Mouse (Mus musculus): ENCODE measurements around the gene E130308A19Rik.

E130308A19Rik gene

DNA sequence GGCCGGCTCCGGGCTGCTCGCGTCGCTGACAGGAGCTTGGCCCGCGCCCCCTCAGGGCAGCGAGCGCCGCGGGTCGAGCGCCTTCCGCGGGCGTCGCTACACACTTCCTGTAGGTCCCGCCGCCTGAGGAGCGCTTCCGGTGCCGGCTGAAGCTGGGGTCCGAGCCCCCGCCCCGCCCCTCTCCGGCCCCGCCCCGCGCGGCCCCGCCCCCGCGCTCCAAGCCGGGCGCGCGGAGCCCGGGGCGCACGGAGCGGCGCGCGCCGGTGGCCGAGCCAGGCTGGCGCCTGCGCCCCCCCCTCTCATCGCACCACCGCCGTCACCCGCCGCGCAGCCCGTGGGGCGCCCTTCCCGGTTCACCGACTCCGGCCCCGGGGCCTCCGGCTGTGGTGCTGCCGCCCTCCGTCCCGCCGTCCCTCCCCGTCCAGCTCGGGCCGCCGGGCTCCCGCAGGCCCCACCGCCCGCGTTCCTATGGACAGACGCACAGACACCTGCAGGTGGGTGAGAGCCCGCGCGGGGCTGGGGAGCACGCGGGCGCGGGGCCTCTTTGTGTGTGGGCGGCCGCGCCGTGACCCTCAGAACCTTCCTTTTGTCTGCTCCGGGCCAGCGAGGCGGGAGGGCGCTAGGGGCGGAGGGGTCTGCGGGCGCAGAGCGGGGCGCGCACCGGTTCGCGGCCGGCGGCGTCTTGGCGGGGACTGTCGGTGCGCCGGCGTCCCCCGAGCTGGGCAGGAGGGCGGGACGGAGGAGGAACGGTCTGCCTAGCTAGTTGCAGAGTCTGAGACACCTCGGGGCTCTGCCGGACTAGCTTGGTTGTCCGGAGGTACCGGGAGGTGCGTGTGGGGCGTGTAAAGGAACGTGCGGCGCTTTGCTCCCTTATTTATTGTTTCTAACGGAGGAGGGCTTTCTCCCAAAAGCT is at the start of gene E130308A19Rik:
Gene E130308A19Rik, plus strand, starts transcription at position 214 of the 913 bp plus-strand sequence.
- peak; percentile 73 for DNase-seq (ENCODE audit: low read depth, low spot score)

DNA sequence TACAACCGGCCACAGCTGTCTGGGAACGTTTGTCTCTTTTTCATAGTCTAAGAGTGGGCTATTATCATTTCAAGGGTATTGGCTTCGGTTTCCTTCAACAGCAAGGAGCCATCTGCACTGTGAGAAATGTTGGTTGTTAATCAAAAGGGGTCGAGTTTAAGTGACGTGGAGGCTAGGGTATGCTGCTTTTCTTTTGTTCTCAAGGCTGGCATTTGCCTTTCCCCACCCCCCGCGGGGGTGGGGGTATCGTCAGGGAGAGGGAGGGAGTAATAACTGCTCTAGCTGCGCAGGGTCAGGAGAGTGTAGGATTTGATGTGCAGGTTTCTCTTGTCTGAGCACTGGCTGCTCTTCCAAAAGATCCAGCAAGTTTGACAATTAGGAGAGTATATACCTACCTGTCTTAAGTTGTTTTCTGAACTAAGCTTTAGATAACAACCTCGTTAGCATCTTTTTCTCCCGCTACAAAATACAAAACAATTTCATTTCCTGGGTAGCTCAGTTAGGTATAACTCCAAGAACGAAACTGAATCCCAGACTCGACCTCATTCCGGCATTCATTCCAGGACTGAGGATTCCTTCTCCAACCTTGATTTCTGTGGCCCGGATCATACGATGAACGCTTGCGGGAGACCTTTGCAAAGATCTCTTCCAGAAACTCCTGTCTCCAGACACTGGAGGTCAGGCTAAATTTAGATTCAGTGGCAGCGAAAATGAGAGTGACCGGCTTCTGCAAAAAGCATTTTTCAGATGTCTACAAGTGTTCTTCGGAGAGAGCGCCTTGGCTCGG is 45.3 kb upstream of the E130308A19Rik start:
- DNase-seq (ENCODE audit: low read depth, low spot score) = no peak

DNA sequence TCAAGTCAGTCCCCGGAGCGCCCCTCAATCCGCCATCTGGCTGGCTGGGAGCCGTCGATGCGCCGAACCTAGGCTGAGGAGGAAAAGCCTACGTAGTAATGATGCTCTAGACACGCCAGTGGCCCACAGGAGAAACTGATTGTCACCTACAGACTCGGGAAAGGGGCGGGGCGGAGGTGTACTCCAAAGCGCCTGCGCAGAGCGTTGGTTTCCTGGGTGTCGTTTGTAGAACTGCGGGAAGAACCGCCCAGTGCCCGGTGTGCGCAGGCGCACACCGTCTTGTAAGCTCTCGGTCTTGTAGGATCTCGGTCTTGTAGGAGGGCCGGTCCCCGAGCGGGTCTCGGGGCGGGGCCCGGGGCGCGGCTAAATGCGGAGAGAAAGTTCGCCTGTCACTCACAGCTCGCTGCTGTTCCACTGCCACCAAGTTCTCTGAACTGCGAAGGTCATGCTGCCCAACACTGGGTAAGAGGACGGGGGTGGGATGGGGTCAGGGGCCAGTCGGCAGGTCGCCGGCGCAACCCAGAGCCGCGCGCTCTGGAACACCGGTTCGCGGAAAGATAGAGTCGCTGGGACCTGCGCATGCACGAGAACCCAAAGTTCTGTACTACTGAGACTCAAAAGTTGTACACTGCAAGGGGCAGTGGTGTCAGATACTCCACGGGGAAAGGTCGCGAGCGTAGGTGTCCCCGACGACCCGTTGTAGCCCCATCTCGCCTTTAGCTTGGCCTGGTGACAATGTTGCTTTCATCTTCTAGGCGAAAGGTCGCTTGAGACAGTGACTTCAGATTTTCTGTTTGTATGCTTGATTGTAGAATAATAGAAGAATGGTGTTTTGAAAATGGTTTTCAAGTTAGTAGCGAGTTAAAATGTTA is 44.5 kb upstream of the E130308A19Rik start, which contains the start of gene Hsdl2:
Gene Hsdl2, plus strand, starts transcription at position 250 of the 872 bp plus-strand sequence.
- peak; percentile 100 for DNase-seq (ENCODE audit: low read depth, low spot score)

DNA sequence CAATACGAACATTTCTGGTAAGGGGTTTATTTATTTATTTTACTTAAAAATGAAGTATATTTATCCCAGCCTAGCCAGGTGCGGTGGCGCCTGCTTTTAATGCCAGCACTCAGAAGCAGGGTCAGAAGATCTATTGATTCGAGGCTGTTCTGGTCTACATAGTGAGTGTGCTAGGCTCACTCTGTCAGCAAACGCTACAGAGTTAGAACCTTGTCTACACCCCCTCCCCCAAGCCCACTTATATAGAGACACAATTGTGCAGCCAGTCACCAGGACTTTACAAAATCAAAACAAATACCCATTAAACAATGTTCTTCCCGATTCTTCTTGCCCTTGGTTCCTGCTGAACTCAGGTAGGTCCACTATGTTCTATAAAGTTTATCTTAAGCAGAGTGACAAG is 43.8 kb upstream of the E130308A19Rik start:
- no peak for DNase-seq (ENCODE audit: low read depth, low spot score)

DNA sequence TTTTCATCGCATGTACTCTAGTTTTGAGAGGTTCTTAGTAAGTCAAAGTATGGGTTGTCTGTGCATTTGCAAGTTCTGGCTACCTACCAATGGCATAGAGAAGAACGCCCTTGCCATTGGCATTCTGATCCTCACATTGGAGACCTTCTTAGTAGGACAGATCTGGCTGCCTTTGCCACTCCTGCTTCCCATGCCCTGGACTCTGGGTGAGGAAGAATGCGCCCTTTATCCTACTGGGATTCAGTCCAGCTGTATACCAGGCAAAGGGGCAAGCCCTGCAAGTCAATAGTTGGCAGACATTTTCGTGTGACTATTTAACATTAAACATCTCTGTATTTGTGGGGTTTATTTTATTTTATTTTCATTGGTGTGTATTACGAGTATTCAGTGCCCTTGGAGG is 40.9 kb upstream of the E130308A19Rik start:
- DNase-seq (ENCODE audit: low read depth, low spot score) = peak; percentile 21

DNA sequence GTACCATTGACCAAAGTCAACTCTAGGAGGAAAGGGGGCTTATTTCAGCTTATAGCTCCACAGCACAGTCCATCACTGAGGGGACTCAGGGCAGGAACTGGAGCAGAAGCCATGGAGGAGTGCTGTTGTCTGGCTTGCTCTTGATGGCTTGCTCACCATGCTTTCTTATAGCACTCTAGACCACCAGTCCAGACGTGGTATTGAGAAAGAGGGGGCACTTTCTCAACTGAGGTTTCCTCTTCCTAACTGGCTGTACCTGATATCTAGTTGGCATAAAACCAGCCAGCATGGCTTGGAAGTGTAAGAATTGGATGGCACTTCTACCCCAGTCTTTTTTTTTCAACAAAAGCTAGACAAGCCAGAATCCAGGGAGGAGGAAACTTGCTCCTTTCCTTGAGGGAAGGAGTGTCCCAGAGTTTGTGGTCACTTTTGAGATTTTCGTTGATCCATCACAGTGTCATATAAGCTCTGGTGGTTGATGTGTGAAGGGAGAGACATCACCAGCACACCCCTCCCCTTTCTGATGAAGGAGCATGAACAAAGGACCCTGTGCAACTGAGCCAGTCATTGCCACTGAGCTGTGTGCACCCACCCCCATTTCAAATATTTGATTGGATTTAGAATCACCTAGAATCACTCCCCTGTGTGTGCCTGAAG is 38.7 kb upstream of the E130308A19Rik start:
- DNase-seq (ENCODE audit: low read depth, low spot score) = no peak

DNA sequence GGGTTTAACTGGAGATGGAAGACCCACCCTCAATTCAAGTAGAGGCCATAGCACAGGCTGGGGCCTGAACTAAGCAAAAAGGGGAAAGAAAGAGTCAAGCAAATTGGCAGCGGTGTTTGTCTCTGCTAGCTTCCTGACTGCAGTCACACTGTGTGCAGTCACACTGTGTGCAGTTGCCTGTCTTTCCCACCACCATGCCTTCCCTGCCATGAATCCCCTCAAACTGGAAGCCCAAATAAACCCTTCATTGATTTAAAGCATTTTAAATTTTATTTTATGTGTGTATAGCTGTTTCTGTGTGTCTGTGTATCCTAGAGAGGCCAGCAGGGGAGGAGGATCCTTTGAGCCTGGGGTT is 38.2 kb upstream of the E130308A19Rik start:
- no peak for DNase-seq (ENCODE audit: low read depth, low spot score)

DNA sequence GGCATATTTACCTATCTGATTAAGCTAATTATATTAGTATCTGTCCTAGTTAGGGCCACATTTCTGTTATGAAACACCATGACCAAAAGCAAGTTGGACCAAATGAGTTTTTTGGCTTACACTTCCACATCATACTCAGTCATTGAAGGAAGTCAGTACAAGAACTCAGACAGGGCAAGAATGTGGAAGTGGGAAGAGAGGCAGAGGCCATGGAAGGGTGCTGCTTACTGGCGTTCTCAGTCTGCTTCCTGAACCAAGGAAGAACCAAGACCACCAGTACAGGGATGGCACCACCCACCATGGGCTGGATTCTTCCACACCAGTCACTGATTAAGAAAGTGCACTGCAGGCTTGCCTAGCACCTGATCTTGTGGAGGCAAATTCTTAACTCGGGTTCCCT is 31.4 kb upstream of the E130308A19Rik start:
- DNase-seq (ENCODE audit: low read depth, low spot score) = no peak

DNA sequence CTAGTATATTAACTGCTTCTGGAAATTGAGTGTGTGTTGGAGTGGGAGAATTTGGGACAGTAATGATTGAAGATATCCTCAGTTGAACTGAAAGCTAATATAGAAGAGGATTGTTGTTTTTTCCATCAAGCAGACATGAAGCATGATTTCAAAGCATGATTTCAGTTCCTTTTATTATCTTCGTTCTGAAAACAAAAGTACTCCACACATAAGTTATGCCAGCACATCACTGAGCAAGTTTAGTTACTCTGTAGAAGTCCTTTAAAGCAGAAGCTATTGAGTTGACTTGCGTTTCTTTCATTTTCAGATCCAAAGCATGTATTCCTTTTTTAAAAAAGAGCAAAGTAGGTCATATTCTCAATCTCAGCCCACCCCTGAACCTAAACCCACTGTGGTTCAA is 29.5 kb upstream of the E130308A19Rik start:
- no peak for DNase-seq (ENCODE audit: low read depth, low spot score)

DNA sequence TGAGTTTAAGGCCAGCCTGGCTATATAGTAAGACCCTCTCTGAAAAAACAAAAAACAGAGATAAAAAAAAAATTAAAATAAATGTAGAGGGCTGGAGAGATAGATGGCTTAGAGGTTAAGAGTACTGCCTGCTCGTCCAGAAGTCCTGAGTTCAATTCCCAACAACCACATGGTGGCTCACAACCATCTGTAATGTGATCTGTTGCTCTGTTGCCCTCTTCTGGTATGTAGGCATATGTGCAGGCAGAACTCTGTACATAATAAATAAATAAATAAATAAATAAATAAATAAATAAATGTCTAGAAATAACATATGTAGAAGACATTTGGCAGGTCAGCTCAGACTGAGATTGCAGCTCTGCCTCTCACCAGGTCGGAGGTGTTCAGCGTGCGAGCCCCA is 23.3 kb upstream of the E130308A19Rik start:
- DNase-seq (ENCODE audit: low read depth, low spot score) = no peak

DNA sequence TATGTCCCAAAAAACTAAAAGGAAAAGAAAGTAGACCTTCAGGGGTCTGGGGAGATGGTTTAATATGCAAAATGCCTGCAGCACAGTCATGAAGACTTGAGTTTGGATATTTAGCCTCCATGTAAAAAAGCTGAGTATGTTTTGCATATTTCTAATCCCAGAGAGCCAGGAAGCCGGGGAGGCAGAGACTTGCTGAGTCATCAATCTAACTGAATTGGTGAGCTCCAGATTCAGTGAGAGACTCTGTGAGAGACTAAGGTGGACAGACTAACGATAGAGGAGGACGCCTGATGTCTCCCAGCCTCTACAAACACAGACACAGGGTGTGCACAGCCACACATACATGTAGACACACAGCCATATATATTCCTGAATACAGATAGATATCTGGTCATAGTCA is 21.1 kb upstream of the E130308A19Rik start:
- DNase-seq (ENCODE audit: low read depth, low spot score) = no peak

DNA sequence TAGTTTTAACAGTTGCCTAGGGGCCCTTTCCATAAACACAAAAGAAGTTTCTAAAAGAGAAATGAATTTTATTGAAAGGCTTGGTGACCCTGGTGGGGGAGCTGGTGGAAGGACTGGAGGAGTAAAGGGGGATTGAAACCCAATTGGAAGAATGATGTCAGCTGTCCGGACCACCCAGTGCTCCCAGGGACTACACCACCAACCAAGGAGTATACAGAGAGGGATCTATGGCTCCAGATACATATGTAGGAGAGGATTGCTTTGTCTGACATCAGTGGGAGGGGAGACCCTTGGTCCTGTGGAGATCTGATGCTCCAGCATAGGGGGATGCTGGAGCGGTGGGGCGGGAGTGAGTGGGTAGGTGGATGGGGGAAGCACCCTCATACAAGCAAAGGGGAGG is 20.5 kb upstream of the E130308A19Rik start:
- no peak for DNase-seq (ENCODE audit: low read depth, low spot score)

DNA sequence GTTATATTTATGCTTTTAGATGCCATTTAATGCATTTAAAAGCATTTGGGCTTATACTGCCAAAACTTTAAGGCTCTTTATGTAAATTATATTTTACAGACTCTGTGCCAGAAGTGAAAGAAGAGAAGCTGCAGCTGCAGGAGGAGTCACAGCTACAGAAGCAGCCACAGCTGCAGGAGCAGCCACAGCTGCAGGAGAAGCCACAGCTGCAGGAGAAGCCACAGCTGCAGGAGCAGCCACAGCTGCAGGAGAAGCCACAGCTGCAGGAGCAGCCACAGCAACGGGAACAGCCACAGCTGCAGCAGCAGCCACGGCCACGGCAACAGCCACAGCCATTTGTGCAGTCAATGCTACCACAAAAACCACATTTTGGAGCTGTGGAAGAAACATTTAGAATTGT is 15.6 kb upstream of the E130308A19Rik start:
- no peak for DNase-seq (ENCODE audit: low read depth, low spot score)

DNA sequence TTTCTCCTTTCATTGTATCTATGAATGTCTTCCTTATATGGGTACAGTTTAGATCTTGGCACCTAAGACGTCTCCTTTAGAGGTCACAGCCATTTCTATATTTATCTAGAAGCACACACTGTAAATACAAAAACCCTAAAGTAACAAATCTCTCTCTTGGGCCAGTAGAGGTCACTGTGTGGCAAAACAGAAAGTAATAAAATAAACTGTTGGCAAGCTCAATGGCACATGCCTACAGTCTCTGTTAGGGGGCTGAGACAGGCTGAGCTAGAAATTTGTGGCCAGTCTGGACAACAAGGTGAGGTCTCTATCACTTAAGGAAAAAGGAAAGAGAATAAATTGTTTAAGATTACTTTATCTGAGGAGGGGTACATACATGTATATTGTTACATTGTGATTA is 11.0 kb upstream of the E130308A19Rik start:
- DNase-seq (ENCODE audit: low read depth, low spot score) = peak; percentile 10

DNA sequence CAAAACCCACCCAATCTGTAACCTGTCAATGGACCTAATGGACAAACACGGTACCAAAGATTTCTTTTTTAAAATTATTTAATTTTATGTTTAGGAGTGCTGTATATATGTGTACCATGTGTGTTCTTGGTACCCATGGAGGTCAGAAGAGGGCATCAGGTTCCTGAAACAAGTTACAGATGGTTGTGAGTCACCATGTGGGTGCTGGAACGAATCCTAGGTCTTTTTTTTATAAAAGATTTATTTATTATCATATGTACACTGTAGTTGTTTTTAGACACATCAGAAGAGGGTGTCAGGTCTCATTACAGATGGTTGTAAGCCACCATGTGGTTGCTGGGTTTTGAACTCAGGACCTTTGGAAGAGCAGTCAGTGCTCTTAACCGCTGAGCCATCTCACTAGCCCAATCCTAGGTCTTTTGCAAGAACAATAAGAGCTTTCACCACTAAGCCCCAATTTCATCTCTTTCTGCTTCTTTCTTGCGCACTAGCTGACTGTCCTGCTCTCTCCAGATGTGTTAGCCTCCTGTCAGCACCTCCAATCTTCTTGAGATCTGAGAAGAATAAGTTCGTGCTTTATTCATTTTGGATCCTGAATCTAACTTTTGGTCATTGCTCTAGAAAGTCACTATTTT is 6.3 kb upstream of the E130308A19Rik start:
- no peak for DNase-seq (ENCODE audit: low read depth, low spot score)

DNA sequence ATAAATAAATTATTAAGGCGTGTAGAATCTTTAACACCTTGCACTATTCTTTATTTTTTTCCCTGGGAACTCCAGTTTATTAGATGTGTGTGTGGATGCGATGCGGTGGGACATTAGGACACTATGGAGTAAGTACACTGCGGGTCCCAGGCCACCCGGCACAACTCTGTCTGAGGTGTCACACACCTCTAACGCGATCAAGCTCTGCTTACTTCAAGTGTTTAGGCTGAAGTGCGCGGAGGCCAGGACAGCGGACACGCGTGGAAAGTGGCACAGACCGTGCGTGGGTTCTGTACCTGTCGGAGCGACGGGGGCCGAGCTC is 374 bp upstream of the E130308A19Rik start:
- DNase-seq (ENCODE audit: low read depth, low spot score) = no peak

DNA sequence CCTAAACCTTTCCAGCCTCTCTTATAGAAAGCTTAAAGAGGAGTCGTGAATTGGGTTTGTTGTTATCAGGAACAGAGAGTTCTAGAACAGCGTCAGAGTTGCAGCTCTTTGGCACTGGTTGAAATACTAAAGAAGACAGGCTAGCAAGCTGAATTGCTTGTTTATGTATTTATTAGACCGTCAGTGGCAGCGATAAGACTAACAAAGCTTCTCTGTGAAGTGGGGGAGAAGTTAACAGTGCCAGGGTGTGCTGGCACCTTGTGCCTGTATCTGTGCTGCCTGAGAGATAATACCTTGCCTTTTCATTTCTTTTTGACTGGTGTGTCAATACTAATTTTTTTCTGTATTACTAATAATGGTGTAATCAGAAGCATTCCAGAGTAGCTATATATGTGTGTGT is 2.2 kb downstream of the E130308A19Rik start:
- DNase-seq (ENCODE audit: low read depth, low spot score) = no peak

DNA sequence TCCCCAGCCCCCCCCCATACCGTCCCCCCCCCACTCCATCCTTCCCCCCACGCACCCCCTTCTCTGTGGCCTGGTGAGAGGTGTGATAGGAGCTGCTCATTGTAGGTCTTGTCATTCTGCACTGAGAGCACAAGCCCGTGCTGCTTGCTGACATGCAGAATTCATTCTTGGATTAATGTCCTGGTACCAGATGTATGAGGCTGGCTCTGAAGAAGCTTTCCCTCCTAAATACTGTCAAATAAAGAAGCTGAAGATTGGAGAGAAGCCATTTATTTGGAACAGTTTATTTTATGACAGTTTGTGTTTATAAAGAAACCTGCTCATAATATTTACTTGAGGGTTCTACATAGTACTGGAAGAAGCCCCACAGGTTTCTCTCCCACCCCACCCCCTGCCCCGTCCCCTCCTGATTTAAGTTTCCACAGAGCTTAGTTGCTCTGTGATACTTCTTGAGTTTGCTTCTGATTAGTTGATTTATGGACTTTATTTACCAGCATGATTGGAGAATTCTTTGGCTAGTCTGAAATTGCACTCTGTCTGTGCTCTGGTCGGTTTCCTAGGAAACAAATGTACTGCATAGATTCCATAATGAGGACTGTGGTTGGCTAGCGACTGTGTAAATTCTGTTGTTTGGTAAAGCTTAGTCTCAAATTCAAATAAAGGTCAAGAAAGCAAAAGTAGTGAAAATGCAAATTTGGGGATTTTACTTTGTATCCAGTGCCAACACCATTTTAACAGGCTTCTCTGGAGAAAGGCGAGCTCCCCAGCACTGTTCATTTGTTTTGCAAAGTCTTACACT is 3.3 kb downstream of the E130308A19Rik start:
- no peak for DNase-seq (ENCODE audit: low read depth, low spot score)

DNA sequence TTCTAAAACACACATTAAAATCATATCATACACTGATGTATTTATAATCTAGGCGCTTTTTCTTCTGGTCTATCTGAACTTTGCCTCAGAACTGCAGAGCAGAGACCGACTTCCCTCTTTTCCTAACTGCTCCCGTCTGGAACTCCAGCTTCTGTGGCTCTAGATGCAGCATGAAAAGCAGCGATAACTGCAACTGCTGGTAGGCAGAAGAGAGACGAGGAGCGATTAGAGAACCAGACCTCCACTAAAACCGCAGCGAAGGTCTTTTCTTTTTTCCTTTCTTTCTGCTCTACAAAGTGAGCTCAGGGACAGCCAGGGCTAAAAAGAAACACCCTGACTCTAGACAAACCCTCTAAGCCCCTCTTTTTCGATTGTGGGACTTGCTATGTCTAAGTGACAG is 4.1 kb downstream of the E130308A19Rik start:
- no peak for DNase-seq (ENCODE audit: low read depth, low spot score)

DNA sequence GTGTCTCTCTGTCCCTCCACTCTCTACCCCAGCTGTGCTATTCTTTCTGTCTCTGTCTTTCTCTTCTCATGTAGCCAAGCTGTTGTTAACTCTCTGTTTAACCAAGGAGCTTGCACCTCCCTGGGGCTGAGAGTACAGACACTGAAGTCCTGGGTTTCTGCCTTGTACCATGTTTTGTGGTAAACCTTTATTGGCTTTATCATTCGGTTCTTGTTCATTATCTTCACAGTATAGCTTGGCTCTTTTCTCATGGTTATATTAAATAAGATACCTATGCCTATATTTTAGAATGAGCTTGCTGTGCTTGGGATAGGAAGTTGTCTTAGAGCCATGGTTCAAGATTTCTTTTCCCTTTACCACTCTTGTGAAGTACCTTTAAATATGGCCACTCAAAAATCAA is 8.5 kb downstream of the E130308A19Rik start:
- DNase-seq (ENCODE audit: low read depth, low spot score) = no peak
